Mouse (Mus musculus) intestine, embryonic 14.5 days (tissue): ENCODE data around the gene Myt1l. TPM values are rescaled to one million over a fixed set of nuclear protein-coding genes. Genes with fewer than 3 reads are reported as not detected.

Experiments used
- ATAC-seq: fragments of 200-750 bp; cut with Nextera tagmentation; replicated peaks from 2 replicates; pipeline ENCODE4 v1.8.0; 2017; ENCODE audit warnings: low read depth, moderate number of reproducible peaks, moderate TSS enrichment, moderate library complexity; ENCODE audit not compliant: low FRiP score, low TSS enrichment
- DNase-seq: peaks from one replicate; pipeline ENCODE4 v3.0.0-alpha.2; 2018; ENCODE audit warnings: low spot score
- H3K27ac ChIP-seq: fragments of 300-500 bp; sonication (generic); 2 replicates; pipeline ENCODE4 v1.5.1; 2014; ENCODE audit warnings: low read depth, mild to moderate bottlenecking, control low read depth
- H3K27me3 ChIP-seq: fragments of 300-500 bp; sonication (generic); replicated peaks from 2 replicates; pipeline ENCODE4 v1.6.1; 2014; ENCODE audit warnings: low read length, control low read depth; ENCODE audit not compliant: control insufficient read depth, insufficient read depth
- H3K36me3 ChIP-seq: fragments of 300-500 bp; sonication (generic); 2 replicates; pipeline ENCODE4 v1.6.1; 2014; ENCODE audit warnings: low read length, control low read depth; ENCODE audit not compliant: control insufficient read depth, insufficient read depth
- H3K4me1 ChIP-seq: fragments of 300-500 bp; sonication (generic); replicated peaks from 2 replicates; pipeline ENCODE4 v1.6.1; 2014; ENCODE audit warnings: low read length, control low read depth, mixed read lengths; ENCODE audit not compliant: control insufficient read depth, insufficient read depth
- H3K4me2 ChIP-seq: fragments of 300-500 bp; sonication (generic); 2 replicates; pipeline ENCODE4 v1.6.1; 2014; ENCODE audit warnings: low read length
- H3K4me3 ChIP-seq: fragments of 300-500 bp; sonication (generic); 2 replicates; pipeline ENCODE4 v1.5.1; 2014; ENCODE audit warnings: low read depth, low read length, control low read depth, mixed read lengths
- H3K9ac ChIP-seq: fragments of 300-500 bp; sonication (generic); 2 replicates; pipeline ENCODE4 v1.6.1; 2014; ENCODE audit warnings: mild to moderate bottlenecking, low read length
- H3K9me3 ChIP-seq: fragments of 300-500 bp; sonication (generic); 2 replicates; pipeline ENCODE4 v1.6.1; 2016; ENCODE audit warnings: low read length, control low read depth; ENCODE audit not compliant: control insufficient read depth
- WGBS: fragments of 180-500 bp; shearing (Covaris S2); extraction: QIAGEN DNeasy Blood & Tissue Kit; methylation state at CpG from one replicate; pipeline ENCODE4 v1.1.7; 2014; 5-methylcytosine and 5-hydroxymethylcytosine counted together
- polyA plus RNA-seq: library from polyadenylated mRNA; unstranded; fragments of >200 nt; fragmentation: Nextera tagmentation; extraction: Ambion mirVana; gene quantifications from 2 replicates; pipeline ENCODE4 v1.2.1, GENCODE M21; 2014

The Myt1l gene
- polyA plus RNA-seq, 1 experiment from 2014 or later = 3.8 TPM

GRCm38 (mm10) chr12:29854151-29854585 is 326.0 kb downstream of the Myt1l start:
- Histone ChIP-seq H3K4me2 (no peak overlapping the region), H3K4me1 (no peaks in the 10 kb centered on the region), H3K36me3 (no peaks in the 10 kb centered on the region), H3K9me3 (no peaks in the 10 kb centered on the region), H3K4me3 (no peak overlapping the region), H3K27me3 (no peaks in the 10 kb centered on the region), H3K9ac (no peak overlapping the region), H3K27ac (no peak overlapping the region)
- WGBS = 76% methylated on average over 9 of the region's 9 CpGs
- no peak for DNase-seq
- no peak for ATAC-seq

- no peaks in the 10 kb centered on the region for H3K4me1 ChIP-seq
Observed at GRCm38 (mm10) chr12:29855007-29855406, 326.8 kb downstream of the Myt1l start.

GRCm38 (mm10) chr12:29860986-29861385 is 332.8 kb downstream of the Myt1l start:
- H3K36me3 ChIP-seq = no peaks in the 10 kb centered on the region
- H3K4me3 ChIP-seq = no peak overlapping the region
- H3K4me2 ChIP-seq = no peak overlapping the region
- H3K9ac ChIP-seq = no peak overlapping the region
- no peaks in the 10 kb centered on the region for H3K27me3 ChIP-seq
- H3K4me1 ChIP-seq = no peaks in the 10 kb centered on the region
- no peak for ATAC-seq
- no peak overlapping the region for H3K27ac ChIP-seq
- no peaks in the 10 kb centered on the region for H3K9me3 ChIP-seq
- 32% methylated on average over 2 of the region's 2 CpGs for WGBS
- no peak for DNase-seq

More at GRCm38 (mm10) chr12:29855007-29855406, 326.8 kb downstream of the Myt1l start:
- peak; percentile 71 for DNase-seq
- Histone ChIP-seq H3K36me3 (no peaks in the 10 kb centered on the region), H3K9me3 (no peaks in the 10 kb centered on the region), H3K27ac (no peak overlapping the region), H3K27me3 (no peaks in the 10 kb centered on the region), H3K4me3 (no peak overlapping the region), H3K9ac (no peak overlapping the region), H3K4me2 (no peak overlapping the region)
- no peak for ATAC-seq
- 32% methylated on average over 5 of the region's 5 CpGs for WGBS

GRCm38 (mm10) chr12:29868295-29868694 is 340.1 kb downstream of the Myt1l start:
- DNase-seq (no peak), ATAC-seq (no peak)
- no peak overlapping the region for H3K27ac ChIP-seq
- no peaks in the 10 kb centered on the region for H3K4me1 ChIP-seq
- no peak overlapping the region for H3K4me3 ChIP-seq
- H3K9me3 ChIP-seq = no peaks in the 10 kb centered on the region
- no peak overlapping the region for H3K4me2 ChIP-seq
- H3K27me3 ChIP-seq = no peaks in the 10 kb centered on the region
- no peak overlapping the region for H3K9ac ChIP-seq
- WGBS = 75% methylated on average over 4 of the region's 4 CpGs
- no peaks in the 10 kb centered on the region for H3K36me3 ChIP-seq

- no peak overlapping the region for H3K27ac ChIP-seq
- no peaks in the 10 kb centered on the region for H3K27me3 ChIP-seq
- DNase-seq (no peak), ATAC-seq (no peak)
- no peaks in the 10 kb centered on the region for H3K36me3 ChIP-seq
- H3K4me3 ChIP-seq = no peak overlapping the region
- no peak overlapping the region for H3K9ac ChIP-seq
- H3K9me3 ChIP-seq = no peaks in the 10 kb centered on the region
- WGBS = 86% methylated on average over 9 of the region's 9 CpGs
- no peaks in the 10 kb centered on the region for H3K4me1 ChIP-seq
- H3K4me2 ChIP-seq = no peak overlapping the region
Observed at GRCm38 (mm10) chr12:29868781-29869180, 340.6 kb downstream of the Myt1l start.

- no peaks in the 10 kb centered on the region for H3K4me1 ChIP-seq
- no peaks in the 10 kb centered on the region for H3K9me3 ChIP-seq
- ATAC-seq = no peak
- no peaks in the 10 kb centered on the region for H3K36me3 ChIP-seq
- H3K27ac ChIP-seq = no peak overlapping the region
- H3K4me2 ChIP-seq = no peak overlapping the region
- no peak for DNase-seq
- WGBS = 39% methylated on average over 7 of the region's 7 CpGs
- H3K4me3 ChIP-seq = no peak overlapping the region
- H3K9ac ChIP-seq = no peak overlapping the region
- no peaks in the 10 kb centered on the region for H3K27me3 ChIP-seq
Observed at GRCm38 (mm10) chr12:29872156-29872815, 344.1 kb downstream of the Myt1l start.

- no peaks in the 10 kb centered on the region for H3K9me3 ChIP-seq
- WGBS = 52% methylated on average over 1 of the region's 1 CpGs
- no peaks in the 10 kb centered on the region for H3K4me1 ChIP-seq
- H3K9ac ChIP-seq = no peak overlapping the region
- no peak for ATAC-seq
- H3K4me3 ChIP-seq = no peak overlapping the region
- DNase-seq = no peak
- H3K27ac ChIP-seq = no peak overlapping the region
- no peaks in the 10 kb centered on the region for H3K36me3 ChIP-seq
- H3K4me2 ChIP-seq = no peak overlapping the region
- H3K27me3 ChIP-seq = no peaks in the 10 kb centered on the region
Observed at GRCm38 (mm10) chr12:29873281-29873772, 345.1 kb downstream of the Myt1l start.

GRCm38 (mm10) chr12:29877977-29878376 is 349.8 kb downstream of the Myt1l start:
- no peak overlapping the region for H3K27ac ChIP-seq
- no peak overlapping the region for H3K9ac ChIP-seq
- no peaks in the 10 kb centered on the region for H3K27me3 ChIP-seq
- H3K4me3 ChIP-seq = no peak overlapping the region
- ATAC-seq (no peak), DNase-seq (no peak)
- H3K4me2 ChIP-seq = no peak overlapping the region
- H3K9me3 ChIP-seq = no peaks in the 10 kb centered on the region
- no peaks in the 10 kb centered on the region for H3K36me3 ChIP-seq
- 87% methylated on average over 10 of the region's 10 CpGs for WGBS
- no peaks in the 10 kb centered on the region for H3K4me1 ChIP-seq
